Mouse (Mus musculus): Measurements from ENCODE around the gene Zfp335. TPM values are rescaled to one million over a fixed set of nuclear protein-coding genes. Genes with fewer than 3 reads are reported as not detected.

Gene Zfp335
- total and polyA plus RNA-seq, 3 experiments: 5.2 to 16.5 (median 12.0) TPM

GRCm38 (mm10) chr2:164899034-164899433 lies 12.5 kb downstream of the Zfp335 start:
- no peak for DNase-seq (ENCODE audit: extremely low read depth)
- dilution Hi-C loops (cut with MboI; ENCODE audit: extremely low pct_ligation_motif_present, extremely low pct_unique_long_range_greater_than_20kb, low sequenced_read_pairs): no loop called here
- Histone ChIP-seq H3K9ac (ENCODE audit: insufficient read depth, low read depth) (no peak overlapping the region), H3K9me3 (replicated peaks; ENCODE audit: low read length) (no peaks in the 10 kb centered on the region), H3K27ac (ENCODE audit: insufficient read depth, low read depth) (no peak overlapping the region), H3K36me3 (replicated peaks in 1 of 2; ENCODE audit: control insufficient read depth in 1 of 2, insufficient read depth in 1 of 2, low read length in 1 of 2) (peaks cover 89 to 99% of the 10 kb centered on the region in 2 experiments), H3K4me1 (ENCODE audit: control insufficient read depth in 1 of 2, insufficient read depth in 2 of 2) (peaks cover 0 to 5% of the 10 kb centered on the region in 2 experiments; a peak in 1 of 4 replicates), H3K4me2 (ENCODE audit: insufficient read depth, low read depth, poor library complexity, severe bottlenecking) (no peak overlapping the region), H3K4me3 (replicated peaks in 1 of 3; ENCODE audit: low read depth in 2 of 3, low read length in 2 of 3, poor library complexity in 1 of 3) (no peak overlapping the region), H3K79me2 (replicated peaks; ENCODE audit: control insufficient read depth, extremely low read depth, insufficient read depth, poor library complexity, severe bottlenecking) (no peaks in the 10 kb centered on the region), H3K27me3 (replicated peaks) (no peaks in the 10 kb centered on the region)
- in situ Hi-C loops (cut with MboI; ENCODE audit: low pct_ligation_motif_present, low pct_unique_long_range_greater_than_20kb, low sequenced_read_pairs): no loop called here
- TF ChIP-seq USF2 (conservative IDR thresholded peaks at IDR 0.05; ENCODE audit: low read depth, low read length) (no peak), JUN (IDR thresholded peaks at IDR 0.05; ENCODE audit: insufficient read depth, low read depth, low read length) (no peak), USF1 (IDR thresholded peaks at IDR 0.05; ENCODE audit: low read depth, low read length) (no peak)

DNA sequence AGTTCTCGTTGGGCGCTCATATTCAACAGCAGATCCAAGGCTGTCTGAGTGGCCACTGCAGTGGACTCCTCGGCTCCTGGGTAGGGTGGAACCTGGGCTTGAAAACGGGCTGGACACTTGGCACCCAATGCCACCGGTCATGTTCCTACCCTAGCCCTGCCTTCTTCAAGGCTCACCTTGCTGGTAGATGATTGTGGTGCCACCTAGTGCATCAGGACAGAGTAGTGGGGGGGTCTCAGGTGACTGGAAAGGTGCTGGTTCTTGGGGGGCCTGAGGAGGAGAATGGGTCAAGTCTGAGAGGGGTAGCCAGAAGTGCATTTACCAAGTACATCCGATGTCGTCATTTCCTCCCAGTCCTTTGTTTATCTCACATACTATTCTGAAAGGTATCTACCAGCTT lies 13.5 kb downstream of the Zfp335 start:
- Histone ChIP-seq H3K4me2 (ENCODE audit: insufficient read depth, low read depth, poor library complexity, severe bottlenecking) (no peak overlapping the region), H3K36me3 (replicated peaks in 1 of 2; ENCODE audit: control insufficient read depth in 1 of 2, insufficient read depth in 1 of 2, low read length in 1 of 2) (peaks cover 98 to 100% of the 10 kb centered on the region in 2 experiments), H3K27ac (ENCODE audit: insufficient read depth, low read depth) (no peak overlapping the region), H3K9ac (ENCODE audit: insufficient read depth, low read depth) (no peak overlapping the region), H3K27me3 (replicated peaks) (no peaks in the 10 kb centered on the region), H3K79me2 (replicated peaks; ENCODE audit: control insufficient read depth, extremely low read depth, insufficient read depth, poor library complexity, severe bottlenecking) (no peaks in the 10 kb centered on the region), H3K9me3 (replicated peaks; ENCODE audit: low read length) (no peaks in the 10 kb centered on the region), H3K4me3 (replicated peaks in 1 of 3; ENCODE audit: low read depth in 2 of 3, low read length in 2 of 3, poor library complexity in 1 of 3) (no peak overlapping the region), H3K4me1 (ENCODE audit: control insufficient read depth in 1 of 2, insufficient read depth in 2 of 2) (peaks cover 0 to 5% of the 10 kb centered on the region in 2 experiments; a peak in 1 of 4 replicates)
- dilution Hi-C loops (cut with MboI; ENCODE audit: extremely low pct_ligation_motif_present, extremely low pct_unique_long_range_greater_than_20kb, low sequenced_read_pairs) (no loop called here), in situ Hi-C loops (cut with MboI; ENCODE audit: low pct_ligation_motif_present, low pct_unique_long_range_greater_than_20kb, low sequenced_read_pairs) (no loop called here)
- DNase-seq (ENCODE audit: extremely low read depth): no peak
- TF ChIP-seq USF1 (IDR thresholded peaks at IDR 0.05; ENCODE audit: low read depth, low read length) (no peak), MAX (IDR thresholded peaks at IDR 0.05; ENCODE audit: low read length) (no peak), ZC3H11A (IDR thresholded peaks at IDR 0.05; ENCODE audit: low read depth, low read length) (no peak), RAD21 (IDR thresholded peaks at IDR 0.05; ENCODE audit: low read depth, low read length) (no peak), UBTF (IDR thresholded peaks at IDR 0.05; ENCODE audit: low read depth, low read length) (no peak), HCFC1 (IDR thresholded peaks at IDR 0.05; ENCODE audit: low read depth, low read length) (no peak), ELF1 (IDR thresholded peaks at IDR 0.05; ENCODE audit: low read depth, low read length) (no peak), KAT2A (IDR thresholded peaks at IDR 0.05; ENCODE audit: insufficient replicate concordance, low read length) (no peak), ZNF384 (IDR thresholded peaks at IDR 0.05; ENCODE audit: low read depth, low read length) (no peak), POLR2AphosphoS2 (IDR thresholded peaks at IDR 0.05; ENCODE audit: low read depth, low read length) (no peak), IRF4 (IDR thresholded peaks at IDR 0.05; ENCODE audit: low read depth, low read length) (no peak), CHD1 (IDR thresholded peaks at IDR 0.05; ENCODE audit: low read depth, low read length) (no peak)
